Mouse (Mus musculus) heart, adult 18-20 months (tissue): ENCODE data around the gene Itm2c. TPM values are rescaled to one million over a fixed set of nuclear protein-coding genes. Genes with fewer than 3 reads are reported as not detected.
A peak's percentile ranks its signal among the peaks of the same experiment; 100 is the strongest.

Experiments
- DNase-seq, 2 experiments: peaks; one replicate each; pipeline ENCODE4 v3.0.0; 2021 to 2022; ENCODE audit warnings: mixed read lengths in 1 of 2
- total RNA-seq, 2 experiments: library from RNA; stranded (reverse); gene quantifications; 2 replicates each; pipeline ENCODE4 v1.2.3; 2021

Gene Itm2c
- total RNA-seq, 2 experiments from 2014 or later, result 57.1 to 65.4 TPM

DNA sequence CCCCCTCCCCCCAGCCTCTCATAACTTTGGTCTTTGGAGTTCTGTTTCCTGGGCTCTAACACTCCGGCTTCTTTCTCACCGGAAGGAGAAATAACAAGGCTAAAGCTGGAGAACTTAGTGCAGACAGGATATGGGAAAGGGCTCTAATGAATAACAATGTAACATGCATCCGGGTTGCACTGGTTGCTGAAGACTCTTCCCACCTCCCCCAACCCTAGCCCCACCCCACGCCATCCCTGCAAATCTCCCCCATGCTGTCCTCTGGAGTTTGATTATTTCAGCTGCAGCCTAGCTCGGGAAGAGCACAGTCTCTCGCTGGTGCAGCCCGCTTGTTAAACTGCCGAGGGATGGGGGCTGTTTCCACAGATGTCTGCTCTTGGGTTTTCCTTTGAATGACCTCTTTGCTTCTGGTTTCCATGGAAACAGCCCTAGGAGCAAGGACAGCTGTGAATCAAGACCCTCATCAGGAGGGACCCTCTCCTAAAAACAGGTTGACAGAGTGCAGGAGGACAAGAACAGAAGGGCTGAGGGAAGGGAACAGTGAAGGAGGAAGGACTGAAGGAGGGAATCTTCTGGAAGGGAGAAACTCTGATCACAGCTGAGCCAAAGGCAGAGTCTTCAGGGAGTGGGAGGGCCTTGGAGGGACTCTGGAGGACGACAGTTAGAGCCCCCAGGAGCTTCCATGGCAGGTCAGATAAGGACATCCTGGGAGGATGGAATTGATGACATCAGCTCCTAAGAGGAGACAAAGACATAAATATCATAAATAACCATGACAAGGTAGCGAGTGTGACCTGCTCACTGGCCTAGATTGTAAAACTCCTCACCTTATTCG, 39.8 kb downstream of the Itm2c start:
- DNase-seq, result no peak

- DNase-seq, result no peak
Observed at GRCm38 (mm10) chr1:85934560-85934959, 40.5 kb downstream of the Itm2c start.

DNA sequence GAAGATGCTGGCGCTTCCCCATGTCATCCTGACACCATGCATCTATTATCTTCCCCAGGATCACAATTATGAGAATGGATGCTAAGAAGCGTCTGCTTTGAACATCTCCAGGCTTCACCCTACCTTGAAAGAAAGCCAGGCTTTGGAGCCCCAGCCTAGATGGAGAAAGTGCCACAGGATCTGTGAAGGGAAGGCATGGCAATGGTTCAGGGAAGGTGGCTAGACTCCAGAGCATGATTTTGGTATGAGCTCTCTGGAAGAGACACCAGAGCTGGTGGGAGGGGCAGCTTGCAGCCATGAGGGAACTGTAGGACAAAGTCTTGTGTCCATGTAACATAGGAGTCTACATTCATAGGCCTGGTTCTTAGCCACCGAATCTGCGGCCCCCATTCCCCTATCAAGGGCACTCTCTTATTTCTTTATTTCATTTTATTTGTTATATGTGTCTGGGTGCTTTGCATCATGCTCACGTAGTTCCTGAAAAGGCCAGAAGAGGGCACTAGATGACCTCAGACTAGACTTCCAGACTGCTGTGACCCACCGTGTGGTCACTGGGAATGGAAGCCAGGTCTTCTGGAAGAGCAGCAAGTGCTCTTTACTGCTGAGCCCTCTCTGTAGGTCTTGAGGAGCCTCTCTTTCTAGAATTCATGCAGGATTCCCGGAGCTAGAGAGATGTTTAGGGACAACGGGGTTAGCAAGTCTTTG, 41.2 kb downstream of the Itm2c start:
- DNase-seq, result peak; percentile 41 to 80

- no peak for DNase-seq
Observed at GRCm38 (mm10) chr1:85936265-85936664, 42.2 kb downstream of the Itm2c start.

DNA sequence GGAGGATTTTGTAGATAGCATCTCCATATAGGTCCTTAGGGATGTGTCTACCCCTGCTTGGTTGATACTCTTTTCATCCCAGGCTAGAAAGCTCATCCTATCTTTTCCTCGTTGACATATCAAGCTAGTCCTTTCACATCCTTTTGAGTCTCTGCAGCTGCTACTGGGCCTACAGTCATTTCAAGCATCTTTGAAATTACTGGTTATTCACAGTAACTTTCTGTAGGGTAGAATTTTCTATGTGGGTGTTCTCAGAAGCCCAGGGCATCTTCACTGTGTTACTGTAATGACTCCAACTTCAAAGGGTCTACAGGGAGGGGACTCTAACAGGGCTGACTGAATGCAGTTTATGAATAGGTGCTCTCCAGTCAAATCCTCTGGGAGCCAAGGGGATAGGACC, 43.2 kb downstream of the Itm2c start:
- DNase-seq, result no peak

DNA sequence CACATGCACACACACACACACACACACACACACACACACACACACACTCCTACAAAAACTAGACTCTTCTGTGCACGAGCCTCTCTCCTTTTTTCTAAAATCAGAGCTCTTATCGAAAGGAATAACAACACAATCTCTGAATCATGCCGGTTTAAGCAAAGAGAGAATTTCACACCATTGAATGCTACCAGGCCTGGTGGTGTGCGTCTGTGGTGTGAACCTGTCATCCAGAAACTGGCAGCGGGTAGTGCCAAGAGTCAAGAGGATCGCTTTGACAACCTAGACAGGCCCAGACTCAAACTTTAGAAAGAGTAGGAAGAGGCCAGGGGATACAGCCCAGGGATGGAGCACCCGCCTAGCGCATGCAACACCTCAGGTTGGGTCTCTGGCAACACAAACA, 48.2 kb downstream of the Itm2c start:
- no peak for DNase-seq

DNA sequence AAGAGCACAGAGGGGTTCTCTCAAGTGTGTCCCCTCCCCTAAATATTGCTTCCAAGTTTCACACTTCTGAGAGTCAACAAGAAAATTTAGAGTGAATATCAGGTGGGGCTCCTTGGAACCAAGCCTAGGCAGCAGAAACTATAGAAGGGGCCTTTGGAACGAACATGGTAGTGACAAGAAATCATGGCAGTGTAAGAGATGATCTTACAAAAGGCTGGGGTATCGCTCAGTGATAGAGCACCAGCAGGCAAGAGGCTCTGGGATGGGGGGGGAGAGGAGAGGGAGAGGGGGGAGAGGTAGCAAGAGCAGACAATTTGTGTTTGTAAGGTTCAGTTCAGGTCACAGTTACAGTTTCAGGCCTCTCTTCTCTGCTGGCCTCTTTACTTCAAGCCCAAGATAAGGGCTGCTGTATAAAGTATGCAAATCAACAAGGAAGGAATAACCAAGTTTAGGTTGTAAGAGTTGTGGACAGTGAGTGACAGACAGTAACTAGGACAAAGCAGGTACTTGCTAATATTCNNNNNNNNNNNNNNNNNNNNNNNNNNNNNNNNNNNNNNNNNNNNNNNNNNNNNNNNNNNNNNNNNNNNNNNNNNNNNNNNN, 55.1 kb downstream of the Itm2c start:
- no peak for DNase-seq

DNA sequence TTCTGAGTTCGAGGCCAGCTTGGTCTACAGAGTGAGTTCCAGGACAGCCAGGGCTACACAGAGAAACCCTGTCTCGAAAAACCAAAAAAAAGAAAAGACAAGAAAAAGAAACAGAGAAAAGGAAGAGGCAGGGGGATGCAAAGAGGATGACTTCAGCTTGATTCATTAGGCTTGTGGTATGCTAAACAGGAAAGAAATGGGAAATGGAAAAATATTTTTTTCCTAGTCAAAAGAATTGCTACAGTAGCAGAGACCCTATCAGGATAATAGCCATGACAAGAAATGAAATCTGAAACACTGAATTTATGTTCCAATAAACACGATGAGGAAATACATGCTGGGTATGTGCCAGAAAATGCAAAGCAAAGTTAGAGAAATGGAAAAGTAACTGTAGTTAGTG, 61.1 kb downstream of the Itm2c start:
- no peak for DNase-seq

- no peak for DNase-seq
Observed at GRCm38 (mm10) chr1:85957290-85957689, 63.2 kb downstream of the Itm2c start.

DNA sequence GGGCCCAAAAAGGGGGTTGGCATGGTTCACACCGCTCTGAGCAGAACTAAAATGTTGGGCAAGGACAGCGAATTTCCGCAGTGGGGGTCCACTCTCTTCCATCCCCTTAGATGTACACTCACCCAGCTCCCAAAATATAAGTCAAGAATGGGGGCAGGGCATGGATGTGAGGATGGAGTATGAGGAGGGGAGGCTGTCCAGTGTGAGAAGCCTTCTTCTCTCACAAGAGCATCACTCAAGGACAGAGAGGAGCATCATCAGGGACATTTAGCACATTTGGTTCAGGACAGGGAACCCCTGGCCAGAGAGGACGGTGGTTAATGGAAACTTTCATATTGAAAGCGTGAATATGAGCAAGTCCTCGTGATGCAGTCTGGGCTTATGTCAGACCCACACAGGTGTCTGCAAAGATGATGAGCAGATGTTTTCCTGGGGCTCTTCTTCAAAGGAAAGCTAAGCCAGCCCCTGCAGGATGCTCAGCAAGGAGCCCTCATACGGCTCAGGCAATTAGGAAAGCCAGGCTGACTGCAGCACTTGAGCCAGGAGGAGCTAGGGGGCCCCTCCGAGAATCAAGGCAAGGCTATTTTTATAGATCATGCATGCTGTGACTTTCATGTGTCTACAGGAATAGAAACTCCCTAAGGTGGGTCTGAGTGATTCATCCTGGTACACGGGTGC, 64.0 kb downstream of the Itm2c start:
- DNase-seq, result no peak

Other genes starting within 250 kb of the Itm2c start
- gene Sp100, start 244.3 kb upstream of the Itm2c start, total RNA-seq, result 10 to 100 TPM; 19.6 to 20.4 TPM
- gene A630001G21Rik, start 115.6 kb upstream of the Itm2c start, total RNA-seq, result under 1 TPM; 0.65 to 0.82 TPM
- 100 to 1,000 TPM; 118 to 119 TPM for gene Cab39, start 100.8 kb upstream of the Itm2c start, total RNA-seq
- gene 4933407L21Rik, start 34.2 kb downstream of the Itm2c start, total RNA-seq, result not detected
- gene Gpr55, start 66.7 kb downstream of the Itm2c start, total RNA-seq, result under 1 TPM in 1 of 2 experiments, not detected in 1; 0.10 TPM
- not detected for gene Spata3, start 122.5 kb downstream of the Itm2c start, total RNA-seq
- not detected for gene 2810459M11Rik, start 151.6 kb downstream of the Itm2c start, total RNA-seq
- gene Psmd1, start 170.1 kb downstream of the Itm2c start, total RNA-seq, result 100 to 1,000 TPM; 102 to 109 TPM
- gene Htr2b, start 217.7 kb downstream of the Itm2c start, total RNA-seq, result under 1 TPM; 0.32 to 0.49 TPM
- 1 to 10 TPM in 1 of 2 experiments, not detected in 1; 2.0 TPM for gene Gm21972, start 239.4 kb downstream of the Itm2c start, total RNA-seq